Mouse (Mus musculus): ENCODE results near the gene Rabgap1l. TPM values are rescaled to one million over a fixed set of nuclear protein-coding genes. Genes with fewer than 3 reads are reported as not detected.

Gene Rabgap1l
- polyA plus RNA-seq, 1 experiment from 2014 or later: 25.4 TPM

GRCm38 (mm10) chr1:160194529-160195336 lies 598.3 kb downstream of the Rabgap1l start, which contains the start of gene Mrps14:
Gene Mrps14, plus strand, starts transcription at chr1:160195215.
- Histone ChIP-seq H3K4me3 (ENCODE audit: inconsistent target) (peak within 1 kb of the TSS; percentile 99), H3K27ac (peak within 1 kb of the TSS; percentile 68), H3K36me3 (ENCODE audit: inconsistent target) (peaks cover 14% of the 10 kb centered on the region; the same call in 1 of the 2 replicates), H3K79me2 (ENCODE audit: inconsistent target) (peaks cover 29% of the 10 kb centered on the region)
- WGBS (ENCODE audit: missing documents): 9% methylated on average over 30 of the region's 31 CpGs

- no peak overlapping the region for H3K27ac ChIP-seq
- no peak overlapping the region for H3K4me3 ChIP-seq (ENCODE audit: inconsistent target)
- no peaks in the 10 kb centered on the region for H3K36me3 ChIP-seq (ENCODE audit: inconsistent target)
- WGBS (ENCODE audit: missing documents): 59% methylated on average over 5 of the region's 5 CpGs
- H3K79me2 ChIP-seq (ENCODE audit: inconsistent target): no peaks in the 10 kb centered on the region
Observed at GRCm38 (mm10) chr1:160184506-160184905, 608.5 kb downstream of the Rabgap1l start.

GRCm38 (mm10) chr1:160181216-160181615 lies 611.8 kb downstream of the Rabgap1l start:
- 38% methylated on average over 4 of the region's 4 CpGs for WGBS (ENCODE audit: missing documents)
- Histone ChIP-seq H3K79me2 (ENCODE audit: inconsistent target) (no peaks in the 10 kb centered on the region), H3K36me3 (ENCODE audit: inconsistent target) (no peaks in the 10 kb centered on the region), H3K4me3 (ENCODE audit: inconsistent target) (no peak overlapping the region), H3K27ac (no peak overlapping the region)

GRCm38 (mm10) chr1:160176903-160177302 lies 616.1 kb downstream of the Rabgap1l start:
- Histone ChIP-seq H3K79me2 (ENCODE audit: inconsistent target) (no peaks in the 10 kb centered on the region), H3K4me3 (ENCODE audit: inconsistent target) (no peak overlapping the region)
- 91% methylated on average over 8 of the region's 8 CpGs for WGBS (ENCODE audit: missing documents)

More at GRCm38 (mm10) chr1:160176903-160177302, 616.1 kb downstream of the Rabgap1l start:
- H3K27ac ChIP-seq: no peak overlapping the region
- no peaks in the 10 kb centered on the region for H3K36me3 ChIP-seq (ENCODE audit: inconsistent target)

Other genes with a start within 250 kb of the Rabgap1l start
- gene Rc3h1, start 113.2 kb upstream of the Rabgap1l start, polyA plus RNA-seq (2018): 7.5 to 11.7 TPM (median 10.8 TPM) in 3 replicates
- 0.33 to 0.57 TPM (median 0.42 TPM) in 3 replicates for gene Serpinc1, start 185.4 kb upstream of the Rabgap1l start, polyA plus RNA-seq (2018)
- gene Zbtb37, start 241.6 kb upstream of the Rabgap1l start, polyA plus RNA-seq (2018): 2.0 to 2.4 TPM (median 2.2 TPM) in 3 replicates